21 mouse cellular contexts compared by ENCODE assay signal in genomic region chr6:37385602-37386285, GRCm38 (mm10).
"Had no signal": no experiment of that assay in that cellular context is flagged by ENCODE, and none has a peak within 500 bp of the region (broad histone marks: within the 10 kb centered on the region; RNA-seq: fewer than 3 reads in every experiment).

No protein-coding gene starts in this region.

- H3K4me3 ChIP-seq: limb, embryonic 12.5 days; limb, embryonic 15.5 days; midbrain, embryonic 12.5 days; midbrain, embryonic 15.5 days; neural tube, embryonic 12.5 days; neural tube, embryonic 15.5 days had no signal

- H3K4me2 ChIP-seq: limb, embryonic 12.5 days; limb, embryonic 15.5 days; liver, embryonic 11.5 days; midbrain, embryonic 12.5 days; midbrain, embryonic 15.5 days; neural tube, embryonic 12.5 days; neural tube, embryonic 15.5 days had no signal

- H3K27me3 ChIP-seq: limb, embryonic 12.5 days; limb, embryonic 15.5 days; midbrain, embryonic 12.5 days; midbrain, embryonic 15.5 days; neural tube, embryonic 12.5 days; neural tube, embryonic 15.5 days had no signal

- H3K9ac ChIP-seq: limb, embryonic 12.5 days; limb, embryonic 15.5 days; liver, embryonic 14.5 days; liver, postnatal 0 days; midbrain, embryonic 12.5 days; midbrain, embryonic 15.5 days; neural tube, embryonic 12.5 days; neural tube, embryonic 15.5 days had no signal

- H3K4me1 ChIP-seq: midbrain, embryonic 12.5 days; midbrain, embryonic 15.5 days; neural tube, embryonic 12.5 days; neural tube, embryonic 15.5 days had no signal

- H3K36me3 ChIP-seq: midbrain, embryonic 12.5 days; midbrain, embryonic 15.5 days; neural tube, embryonic 12.5 days; neural tube, embryonic 15.5 days had no signal

- H3K27ac ChIP-seq: limb, embryonic 12.5 days; liver, embryonic 14.5 days; midbrain, embryonic 12.5 days; midbrain, embryonic 15.5 days; neural tube, embryonic 12.5 days; neural tube, embryonic 15.5 days had no signal

- ATAC-seq: intestine, embryonic 16.5 days; liver, postnatal 0 days; midbrain, embryonic 15.5 days had no signal

- DNase-seq: kidney, adult 18-20 months; kidney, adult 9 months; kidney, postnatal 14 days; kidney, postnatal 4 days; left cerebral cortex, postnatal 4 days; liver, postnatal 0 days; lung, postnatal 14 days; right cerebral cortex, adult 18-20 months; right cerebral cortex, postnatal 14 days; right cerebral cortex, postnatal 4 days; thymus, adult 18-20 months; thymus, postnatal 36 days had no signal

- H3K9me3 ChIP-seq: limb, embryonic 12.5 days; limb, embryonic 15.5 days; midbrain, embryonic 12.5 days; midbrain, embryonic 15.5 days; neural tube, embryonic 12.5 days; neural tube, embryonic 15.5 days had no signal
